Mouse (Mus musculus): ENCODE data around the gene Tmem208.

GRCm38 (mm10) chr8:105299962-105300361, 26.2 kb upstream of the Tmem208 start:
- TF ChIP-seq EP300 (IDR thresholded peaks at IDR 0.05) (no peak), CTCF (IDR thresholded peaks at IDR 0.05) (no peak)
